Mouse (Mus musculus) frontal cortex, postnatal 14 days (tissue): ENCODE data around the gene Rpl7l1.
A peak's percentile ranks its signal among the peaks of the same experiment; 100 is the strongest.
"Not testable (repeated sequence)": the region's sequence is repeated elsewhere in the genome, so short reads cannot be mapped to it uniquely, and the experiment has no call there.

Source experiments
- DNase-seq, 2 experiments: peaks; one replicate each; pipeline ENCODE4 v3.0.0; 2022; ENCODE audit warnings: low spot score in 2 of 2

The Rpl7l1 gene

GRCm38 (mm10) chr17:46776087-46776486, 6.4 kb downstream of the Rpl7l1 start:
- DNase-seq, result no peak

DNA sequence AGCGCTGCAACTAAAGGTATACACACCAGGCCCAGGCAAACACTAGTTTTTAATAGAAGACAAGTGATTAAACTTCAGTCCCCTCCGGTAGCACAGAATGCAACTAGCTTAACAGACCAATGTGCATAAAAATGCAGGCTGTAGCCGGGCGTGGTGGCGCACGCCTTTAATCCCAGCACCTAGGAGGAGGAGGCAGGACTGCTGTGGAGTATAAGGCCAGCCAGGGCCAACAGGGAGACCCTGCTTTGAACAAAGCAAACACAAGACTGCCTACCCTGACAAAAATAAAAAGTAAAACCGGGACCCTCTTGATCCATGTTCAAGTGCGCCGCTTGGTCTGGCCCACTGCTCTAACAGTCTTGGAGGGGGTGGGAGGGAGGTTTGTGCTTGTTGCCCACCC, 7.4 kb downstream of the Rpl7l1 start:
- DNase-seq, result no peak

GRCm38 (mm10) chr17:46774131-46774472, 8.4 kb downstream of the Rpl7l1 start:
- DNase-seq, result no peak

GRCm38 (mm10) chr17:46773278-46774130, 9.0 kb downstream of the Rpl7l1 start:
- DNase-seq, result no peak

GRCm38 (mm10) chr17:46772404-46773277, 9.8 kb downstream of the Rpl7l1 start, which contains the start of gene 2310039H08Rik:
2310039H08Rik (plus strand) TSS chr17:46772635.
- peak; percentile 73 to 77 for DNase-seq

DNA sequence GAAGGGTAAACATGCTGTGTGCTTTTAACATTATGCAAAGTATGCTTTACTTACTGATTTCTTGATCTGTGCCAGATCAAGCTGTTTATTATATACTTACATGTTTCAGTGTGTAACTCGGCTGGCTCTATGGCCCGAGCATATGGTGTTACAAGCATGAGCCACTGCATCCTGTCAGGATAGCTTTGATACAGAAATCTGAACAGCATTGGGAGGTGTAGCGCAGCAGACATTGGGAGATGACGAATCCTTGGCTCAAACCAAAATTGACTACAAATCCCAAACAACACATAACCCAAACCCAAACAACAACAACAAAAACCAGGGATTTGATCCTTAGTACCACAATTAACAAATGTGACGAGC, 10.5 kb downstream of the Rpl7l1 start:
- no peak for DNase-seq

DNA sequence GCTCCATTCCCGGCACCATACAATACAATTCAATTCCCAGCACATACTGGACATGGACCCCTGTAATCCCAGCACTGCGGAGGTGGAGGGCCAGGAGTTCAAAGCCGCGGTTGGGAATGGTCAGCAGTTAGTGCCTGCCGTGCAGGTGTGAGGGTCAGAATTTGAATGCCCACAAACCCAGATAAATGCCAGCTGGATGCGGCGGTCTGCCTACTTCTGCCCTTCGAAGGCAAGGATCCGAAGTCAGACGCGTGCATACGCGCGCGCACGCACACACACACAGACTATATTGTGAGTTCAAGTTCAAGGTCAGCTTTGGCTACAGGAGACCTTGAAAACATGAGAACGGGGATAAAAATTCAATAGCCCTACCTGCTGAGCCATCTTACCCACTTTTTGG, 10.9 kb downstream of the Rpl7l1 start:
- no peak for DNase-seq

GRCm38 (mm10) chr17:46771025-46771424, 11.4 kb downstream of the Rpl7l1 start:
- no peak for DNase-seq

DNA sequence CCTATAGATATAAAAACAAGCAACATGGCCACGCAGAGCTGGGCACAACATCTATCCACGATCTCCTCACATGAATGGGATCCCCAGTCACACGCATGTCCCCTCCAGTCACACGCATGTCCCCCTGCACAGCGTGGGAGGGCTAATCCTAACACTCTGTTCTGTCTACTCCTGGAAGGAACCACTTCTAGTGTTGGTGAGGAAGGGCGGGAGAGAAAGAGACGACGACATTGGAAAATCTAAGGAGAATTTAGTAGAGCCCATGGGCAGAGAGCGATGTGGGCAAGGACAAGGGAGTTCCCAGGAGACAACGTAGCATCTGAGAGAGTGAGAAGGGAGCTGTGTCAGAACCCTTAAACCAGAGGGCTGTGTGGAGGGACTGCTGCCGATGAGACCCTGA, 11.9 kb downstream of the Rpl7l1 start:
- DNase-seq, result no peak

GRCm38 (mm10) chr17:46767868-46768267, 14.6 kb downstream of the Rpl7l1 start:
- DNase-seq, result no peak

GRCm38 (mm10) chr17:46764916-46765315, 17.6 kb downstream of the Rpl7l1 start:
- not testable (repeated sequence) for DNase-seq

GRCm38 (mm10) chr17:46763544-46763943, 18.9 kb downstream of the Rpl7l1 start, which contains the start of gene Ptcra:
Ptcra (minus strand) TSS chr17:46763712.
- no peak for DNase-seq

DNA sequence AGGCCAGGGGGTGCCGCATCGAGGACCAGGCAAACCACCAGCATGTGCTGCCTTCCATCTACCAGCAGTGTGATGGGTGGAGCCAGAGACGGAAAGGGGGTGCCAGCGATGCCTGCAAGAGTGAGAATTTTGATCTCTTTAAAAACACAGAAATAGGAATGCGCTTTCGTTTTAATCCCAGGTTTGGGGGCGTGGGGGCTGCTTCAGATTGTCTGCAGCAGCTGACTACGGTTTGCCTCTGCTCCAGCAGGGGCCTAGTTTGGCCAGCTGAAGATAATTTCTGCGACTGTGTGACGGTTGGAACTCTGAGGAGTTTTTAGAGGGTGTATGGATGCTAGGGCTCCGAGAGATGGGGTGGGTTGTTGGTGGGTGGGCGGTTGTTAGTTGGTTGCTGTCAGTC, 23.7 kb downstream of the Rpl7l1 start:
- DNase-seq, result no peak

DNA sequence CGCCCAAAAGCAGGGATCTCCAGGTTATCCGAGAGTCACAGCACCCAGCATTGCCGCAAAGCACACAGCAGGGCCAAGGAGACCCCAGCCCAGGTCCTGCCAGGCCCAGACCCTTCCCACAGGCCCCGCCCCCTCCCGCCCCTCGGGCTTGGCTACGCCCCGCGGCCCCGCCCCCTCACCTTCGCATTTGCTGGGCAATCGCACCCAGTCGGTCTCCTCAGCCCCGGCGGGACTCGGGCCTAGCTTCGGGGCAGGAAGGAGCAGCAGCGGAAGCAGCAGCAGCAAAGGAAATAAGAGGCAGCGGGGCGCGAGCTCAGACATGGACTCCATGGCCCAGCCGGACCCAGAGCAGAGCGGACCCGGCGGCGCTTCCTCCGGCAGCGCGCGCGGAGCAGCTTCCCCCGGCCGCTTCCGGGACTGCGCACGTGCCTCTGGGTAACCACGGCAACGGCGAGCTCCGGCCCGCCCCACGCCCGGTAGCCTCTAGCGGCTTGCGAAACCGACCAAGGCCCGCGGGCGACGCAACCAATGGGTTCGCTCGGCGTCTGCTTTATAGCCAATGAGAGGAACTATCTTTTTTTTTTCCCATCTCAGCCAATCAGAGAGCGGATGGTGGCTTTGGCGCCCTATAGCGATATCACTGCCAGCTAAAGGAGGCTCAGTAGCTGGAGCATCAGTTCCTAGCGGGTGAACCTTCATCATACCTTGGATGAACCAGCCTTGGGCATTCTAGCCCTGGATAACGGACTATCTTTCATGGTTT, 30.5 kb downstream of the Rpl7l1 start, which contains the start of gene Cnpy3:
Cnpy3 (minus strand) TSS at position 421 of the 763 bp plus-strand sequence.
- DNase-seq, result peak; percentile 97 to 98

GRCm38 (mm10) chr17:46751056-46751793, 31.2 kb downstream of the Rpl7l1 start:
- peak in 1 of 2 experiments; percentile 57 for DNase-seq

DNA sequence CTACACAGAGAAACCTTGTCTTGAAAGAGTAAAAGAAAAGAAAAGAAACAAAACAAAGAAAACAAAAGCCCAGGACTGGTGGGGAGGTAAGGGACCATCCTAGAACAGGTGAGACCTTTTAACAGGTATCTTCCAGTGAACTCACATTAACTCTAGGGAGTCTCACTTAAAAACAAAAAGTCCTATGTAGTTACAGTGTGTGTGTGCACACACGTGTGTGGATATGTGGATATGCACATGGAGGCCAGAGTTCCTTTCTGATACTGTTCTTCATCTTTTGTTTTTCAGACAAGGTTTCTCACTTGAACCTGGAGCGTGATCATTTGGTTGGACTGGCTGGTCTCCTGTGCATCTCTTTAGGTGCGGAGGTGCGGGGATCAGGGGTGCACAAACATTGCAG, 31.9 kb downstream of the Rpl7l1 start:
- no peak for DNase-seq

- no peak for DNase-seq
Observed at GRCm38 (mm10) chr17:46749282-46749681, 33.2 kb downstream of the Rpl7l1 start.

GRCm38 (mm10) chr17:46747806-46748205, 34.7 kb downstream of the Rpl7l1 start:
- DNase-seq, result no peak

GRCm38 (mm10) chr17:46747234-46747633, 35.2 kb downstream of the Rpl7l1 start:
- no peak for DNase-seq

GRCm38 (mm10) chr17:46745506-46745905, 37.0 kb downstream of the Rpl7l1 start:
- no peak for DNase-seq

GRCm38 (mm10) chr17:46742986-46743385, 39.5 kb downstream of the Rpl7l1 start:
- no peak for DNase-seq
